In the genomic region with DNA sequence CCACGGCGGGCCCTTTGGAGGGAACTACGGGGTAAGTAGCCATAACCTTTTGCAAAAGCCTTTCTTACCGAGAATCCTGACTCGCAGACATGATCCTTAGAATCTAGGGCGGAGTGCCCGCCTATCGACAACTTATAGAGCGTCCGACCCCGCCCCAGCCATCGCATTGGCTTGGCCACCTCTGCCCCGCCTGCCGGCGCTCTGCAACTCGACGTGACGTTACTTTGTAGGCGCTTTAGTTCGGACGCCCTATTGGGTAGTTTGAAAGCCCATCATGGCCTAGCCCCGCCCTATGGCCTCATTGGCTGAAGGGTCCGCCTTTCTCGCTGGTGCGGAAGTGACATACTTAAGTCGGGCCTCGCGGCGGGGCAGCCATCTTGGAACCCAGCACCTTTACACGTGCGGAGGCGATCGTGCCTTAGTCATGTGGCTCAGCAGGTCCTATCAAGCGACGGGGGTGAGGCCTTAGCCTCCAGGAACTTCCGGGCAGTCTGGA, we compare ENCODE assay signal across 8 mouse cellular contexts. TPM values are rescaled to one million over a fixed set of nuclear protein-coding genes. Genes with fewer than 3 reads are reported as not detected.
DNase-seq lines count a peak whose midpoint lies in the region; ATAC-seq and TF ChIP-seq lines count a peak whose summit lies in the region.

A gene (minus strand): TSS at position 213 of the 496 bp plus-strand sequence.

- intact Hi-C loops in heart, postnatal 10 days (cut with DNase I): loop anchor here (1.0 kb wide), 1 partner anchor 10 kb away; a partner anchor contains a TSS

- TF ChIP-seq EP300 in ES-Bruce4 (IDR thresholded peaks at IDR 0.05; ENCODE audit: insufficient read depth, low read depth, low read length): peak; percentile 72; the same call in 1 of the 2 replicates
- TF ChIP-seq EP300 in liver, postnatal 0 days (IDR thresholded peaks at IDR 0.05; ENCODE audit: low read depth): peak; percentile 43; the same call in 1 of the 2 replicates

- no peak for TF ChIP-seq CTCF in ES-Bruce4 (IDR thresholded peaks at IDR 0.05; ENCODE audit: low read depth, low read length)
- no peak for TF ChIP-seq CTCF in liver, postnatal 0 days (IDR thresholded peaks at IDR 0.05; ENCODE audit: low read depth)

- TF ChIP-seq POLR2A in ES-Bruce4 (IDR thresholded peaks at IDR 0.05; ENCODE audit: insufficient read depth, low read length): peak; percentile 98

- no peaks in the 10 kb centered on the region for H3K27me3 ChIP-seq in ES-Bruce4 (ENCODE audit: control insufficient read depth, insufficient read depth, low read length, poor library complexity, severe bottlenecking)
- no peaks in the 10 kb centered on the region for H3K27me3 ChIP-seq in forebrain, embryonic 13.5 days
- H3K27me3 ChIP-seq in liver, postnatal 0 days (ENCODE audit: insufficient read depth, low read length): no peaks in the 10 kb centered on the region
- H3K27me3 ChIP-seq in neural tube, embryonic 14.5 days (ENCODE audit: control insufficient read depth, insufficient read depth, low read length): no peaks in the 10 kb centered on the region

- DNase-seq in heart, postnatal 10 days: peak; percentile 100
- DNase-seq in large intestine, adult 2 months (ENCODE audit: low read depth, low spot score): peak; percentile 99
- peak; percentile 99 for DNase-seq in liver, postnatal 0 days
- DNase-seq in testis, postnatal 10 days (ENCODE audit: low spot score): peak; percentile 99

- H3K4me3 ChIP-seq in ES-Bruce4 (ENCODE audit: low read depth, low read length): peak within 1 kb of the TSS; percentile 93
- H3K4me3 ChIP-seq in forebrain, embryonic 13.5 days: peak within 1 kb of the TSS; percentile 100
- peak within 1 kb of the TSS; percentile 94 for H3K4me3 ChIP-seq in liver, postnatal 0 days (ENCODE audit: low read depth, low read length)
- peak within 1 kb of the TSS; percentile 88 for H3K4me3 ChIP-seq in neural tube, embryonic 14.5 days (ENCODE audit: low read depth, low read length)

- peak within 1 kb of the TSS; percentile 59 for H3K27ac ChIP-seq in ES-Bruce4 (ENCODE audit: insufficient read depth, low read length)
- H3K27ac ChIP-seq in forebrain, embryonic 13.5 days: peak within 1 kb of the TSS; percentile 98
- peak within 1 kb of the TSS; percentile 99 for H3K27ac ChIP-seq in liver, postnatal 0 days (ENCODE audit: low read depth)
- H3K27ac ChIP-seq in neural tube, embryonic 14.5 days (ENCODE audit: low read depth, low read length): peak within 1 kb of the TSS; percentile 93

- no peaks in the 10 kb centered on the region for H3K4me1 ChIP-seq in ES-Bruce4 (ENCODE audit: control insufficient read depth, insufficient read depth, low read length)
- peaks cover 31% of the 10 kb centered on the region for H3K4me1 ChIP-seq in forebrain, embryonic 13.5 days
- peaks cover 18% of the 10 kb centered on the region for H3K4me1 ChIP-seq in liver, postnatal 0 days (ENCODE audit: insufficient read depth)
- peaks cover 19% of the 10 kb centered on the region for H3K4me1 ChIP-seq in neural tube, embryonic 14.5 days (ENCODE audit: control insufficient read depth, insufficient read depth, low read length)

- under 1% methylated on average over 36 of the region's 36 CpGs for WGBS in forebrain, embryonic 13.5 days
- under 1% methylated on average over 36 of the region's 36 CpGs for WGBS in large intestine, adult 2 months
- WGBS in liver, postnatal 0 days (ENCODE audit: insufficient replicate concordance): under 1% methylated on average over 36 of the region's 36 CpGs
- under 1% methylated on average over 36 of the region's 36 CpGs for WGBS in neural tube, embryonic 14.5 days

- peaks cover 83% of the 10 kb centered on the region for H3K36me3 ChIP-seq in ES-Bruce4 (ENCODE audit: control insufficient read depth, insufficient read depth, low read length, poor library complexity, severe bottlenecking)
- H3K36me3 ChIP-seq in forebrain, embryonic 13.5 days (ENCODE audit: poor library complexity, severe bottlenecking): peaks cover 75% of the 10 kb centered on the region
- peaks cover 73% of the 10 kb centered on the region for H3K36me3 ChIP-seq in liver, postnatal 0 days (replicated peaks; ENCODE audit: insufficient read depth, low read length)
- peaks cover 63% of the 10 kb centered on the region for H3K36me3 ChIP-seq in neural tube, embryonic 14.5 days (ENCODE audit: control insufficient read depth, insufficient read depth, low read length)

- H3K9ac ChIP-seq in ES-Bruce4 (ENCODE audit: low read depth, poor library complexity, severe bottlenecking): peak within 1 kb of the TSS; percentile 96
- peak within 1 kb of the TSS; percentile 100 for H3K9ac ChIP-seq in forebrain, embryonic 13.5 days
- peak within 1 kb of the TSS; percentile 92 for H3K9ac ChIP-seq in liver, postnatal 0 days (replicated peaks)
- H3K9ac ChIP-seq in neural tube, embryonic 14.5 days (replicated peaks; ENCODE audit: low read depth, low read length): peak within 1 kb of the TSS; percentile 79

- H3K9me3 ChIP-seq in ES-Bruce4 (replicated peaks; ENCODE audit: control insufficient read depth, insufficient read depth, low read length, poor library complexity, severe bottlenecking): no peaks in the 10 kb centered on the region
- no peaks in the 10 kb centered on the region for H3K9me3 ChIP-seq in forebrain, embryonic 13.5 days (replicated peaks)
- no peaks in the 10 kb centered on the region for H3K9me3 ChIP-seq in liver, postnatal 0 days (ENCODE audit: low read length)
- H3K9me3 ChIP-seq in neural tube, embryonic 14.5 days (ENCODE audit: control insufficient read depth, low read length): no peaks in the 10 kb centered on the region

- peak within 1 kb of the TSS; percentile 97 for H3K4me2 ChIP-seq in forebrain, embryonic 13.5 days
- H3K4me2 ChIP-seq in liver, postnatal 0 days (ENCODE audit: low read depth, low read length): peak within 1 kb of the TSS; percentile 95
- H3K4me2 ChIP-seq in neural tube, embryonic 14.5 days (ENCODE audit: low read depth, low read length): peak within 1 kb of the TSS; percentile 96

- ATAC-seq in cerebellum, adult (ENCODE audit: insufficient number of reproducible peaks, low FRiP score, low TSS enrichment): peak; percentile 92
- ATAC-seq in forebrain, embryonic 13.5 days: peak; percentile 97
- ATAC-seq in liver, postnatal 0 days: peak; percentile 91
- peak; percentile 97 for ATAC-seq in neural tube, embryonic 14.5 days (ENCODE audit: low read depth)

RNA-seq across cellular contexts. Expression of the gene that starts here (rescaled TPM):
- polyA plus RNA-seq in ES-Bruce4 (2011; ENCODE audit: insufficient read depth, insufficient read length, low read depth, missing spikeins): 1,464 and 1,502 TPM in 2 replicates
- polyA plus RNA-seq in forebrain, embryonic 13.5 days (2015; fragmentation: Nextera tagmentation; extraction: Ambion mirVana): 654 and 701 TPM in 2 replicates
- total RNA-seq in heart, postnatal 10 days (2021): 100 to 1,000 TPM; 389 to 397 TPM
- 354 and 356 TPM in 2 replicates for polyA plus RNA-seq in large intestine, adult 2 months (2012; rRNA removed)
- polyA plus RNA-seq in liver, postnatal 0 days (2015; fragmentation: Nextera tagmentation; extraction: Ambion mirVana): 199 and 203 TPM in 2 replicates
- 503 and 643 TPM in 2 replicates for polyA plus RNA-seq in neural tube, embryonic 14.5 days (2014; fragmentation: Nextera tagmentation; extraction: Ambion mirVana)

Comparison
In these comparisons a context has a peak if more than half of its experiments do, and no peak if none do; other contexts are left out.
1. Peak in every context shown above with its lines: DNase-seq, ATAC-seq, H3K4me3 ChIP-seq and H3K27ac ChIP-seq.